Mouse (Mus musculus) lung, postnatal 0 days (tissue): ENCODE measurements at regions not wholly inside any gene's neighbourhood (a gene's known extent, or its start where the extent isn't known, plus 50 kb on each side); places are given as distances from the start of the nearest gene placed in this dataset.

ENCODE experiments used
- CTCF ChIP-seq: IDR thresholded peaks from 2 replicates; pipeline ENCODE4 v1.5.1; 2016; ENCODE audit warnings: antibody characterized with exemption, mild to moderate bottlenecking
- EP300 ChIP-seq: IDR thresholded peaks from 2 replicates; pipeline ENCODE4 v1.6.1; 2016; ENCODE audit warnings: antibody characterized with exemption, mild to moderate bottlenecking, control low read depth

GRCm38 (mm10) chr10:93361654-93362195, 50.8 kb upstream of the Elk3 start:
- TF ChIP-seq CTCF (no peak), EP300 (no peak)
